Mouse (Mus musculus) B cell, adult (primary cell): Measurements from ENCODE around the gene Ercc6. TPM values are rescaled to one million over a fixed set of nuclear protein-coding genes. Genes with fewer than 3 reads are reported as not detected.

ENCODE experiments used
- total RNA-seq: library from RNA; stranded (reverse); gene quantifications from 4 replicates; pipeline ENCODE4 v1.2.4, GENCODE M21; 2023; ENCODE audit not compliant: inconsistent age

The Ercc6 gene
- total RNA-seq, result 47.7 to 58.3 TPM (median 54.8 TPM) in 4 replicates

GRCm38 (mm10) chr14:32513336-32514032, at the start of gene Ercc6:
Gene Ercc6, plus strand, starts transcription at chr14:32513521.

GRCm38 (mm10) chr14:32464601-32465505, 48.5 kb upstream of the Ercc6 start, which contains the start of gene Slc18a3:
Gene Slc18a3, minus strand, starts transcription at chr14:32464850.

DNA sequence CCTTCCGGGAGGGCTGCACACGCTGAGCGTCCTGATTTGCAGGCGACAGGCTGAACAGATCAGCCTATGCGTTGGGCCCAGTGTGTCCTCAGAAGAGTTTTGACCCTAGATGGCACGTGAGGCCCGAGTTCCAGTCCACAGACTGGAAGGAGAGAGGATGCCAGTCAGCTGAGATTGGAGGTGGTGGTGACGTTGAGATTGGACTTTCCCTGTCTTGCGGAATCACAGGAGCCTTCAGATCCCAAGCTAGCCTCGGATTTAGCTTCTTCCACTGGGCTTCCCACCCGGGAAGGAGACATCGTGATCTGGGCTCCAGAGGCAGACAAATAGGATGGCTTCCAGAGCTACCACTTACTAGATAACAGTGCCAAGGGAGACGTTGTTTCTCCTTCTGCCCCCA, 47.4 kb upstream of the Ercc6 start, which contains the start of gene Chat:
Gene Chat, minus strand, starts transcription at position 101 of the 400 bp plus-strand sequence.

GRCm38 (mm10) chr14:32599290-32600041, 86.1 kb downstream of the Ercc6 start, which contains the start of gene Prrxl1:
Gene Prrxl1, plus strand, starts transcription at chr14:32599407.

Other genes starting within 250 kb of the Ercc6 start
- 0.35 to 0.63 TPM in 2 of 4 replicates, not detected in the others for gene Ogdhl, start 191.5 kb upstream of the Ercc6 start, total RNA-seq
- not detected in 4 replicates for gene 1700024G13Rik, start 125.1 kb upstream of the Ercc6 start, total RNA-seq
- not detected in 4 replicates for gene Slc18a3, start 48.7 kb upstream of the Ercc6 start, total RNA-seq
- not detected in 4 replicates for gene Chat, start 47.5 kb upstream of the Ercc6 start, total RNA-seq
- not detected in 4 replicates for gene Prrxl1, start 85.9 kb downstream of the Ercc6 start, total RNA-seq
- gene 3425401B19Rik, start 171.8 kb downstream of the Ercc6 start, total RNA-seq, result 0.32 to 0.72 TPM (median 0.62 TPM) in 4 replicates